Mouse (Mus musculus) thymus, postnatal 4 days (tissue): ENCODE results near the gene Lime1.

Source experiments
- DNase-seq: peaks from one replicate; pipeline ENCODE4 v3.0.0; 2021

The Lime1 gene

DNA sequence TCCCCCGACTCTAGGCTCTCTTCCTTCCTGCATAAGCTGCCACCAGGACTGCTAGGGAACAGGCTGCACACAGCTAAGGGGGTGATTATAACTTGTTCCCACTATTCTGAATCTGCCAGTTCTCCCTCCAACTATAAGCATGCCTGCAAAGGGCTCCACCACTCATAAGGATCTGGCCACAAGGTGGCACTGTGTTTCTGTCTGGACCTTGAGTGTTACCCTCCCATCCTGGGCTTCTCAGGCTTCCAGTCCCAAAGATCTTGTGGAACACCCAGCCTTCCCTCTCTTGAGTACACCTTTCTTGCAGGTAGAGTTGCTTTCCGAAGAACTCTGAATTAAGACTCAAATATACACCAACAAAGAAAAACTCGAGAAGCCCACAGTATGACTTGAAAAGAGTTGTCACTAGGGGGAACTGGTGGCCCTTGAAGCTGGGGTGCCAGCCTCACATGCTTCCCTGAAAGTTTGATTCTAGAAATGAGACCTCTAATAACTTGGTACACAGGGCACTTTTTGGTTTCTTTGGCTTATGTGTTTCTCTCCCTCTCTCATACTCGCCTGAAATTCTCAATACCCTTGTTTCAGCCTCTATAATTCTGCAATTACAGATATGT lies 12.8 kb downstream of the Lime1 start:
- peak; percentile 92 for DNase-seq

DNA sequence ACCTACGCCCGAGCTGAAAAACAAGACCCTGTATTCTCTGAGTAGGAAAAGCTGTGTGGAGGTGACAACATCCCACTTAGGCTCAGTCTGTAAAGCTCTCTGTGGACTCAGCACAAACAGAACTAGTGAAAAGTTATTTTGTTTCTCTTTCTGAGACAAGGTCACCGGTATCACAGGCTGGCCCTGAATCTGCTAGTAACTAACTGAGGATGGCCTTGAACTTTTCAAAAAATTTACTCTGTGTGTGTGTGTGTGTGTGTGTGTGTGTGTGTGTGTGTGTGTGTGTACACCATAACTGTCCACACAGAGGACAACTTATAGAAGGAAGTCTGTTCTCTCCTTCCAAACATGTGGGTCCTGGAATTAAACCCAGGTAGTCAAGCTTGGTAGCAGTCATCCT lies 14.2 kb downstream of the Lime1 start:
- no peak for DNase-seq

DNA sequence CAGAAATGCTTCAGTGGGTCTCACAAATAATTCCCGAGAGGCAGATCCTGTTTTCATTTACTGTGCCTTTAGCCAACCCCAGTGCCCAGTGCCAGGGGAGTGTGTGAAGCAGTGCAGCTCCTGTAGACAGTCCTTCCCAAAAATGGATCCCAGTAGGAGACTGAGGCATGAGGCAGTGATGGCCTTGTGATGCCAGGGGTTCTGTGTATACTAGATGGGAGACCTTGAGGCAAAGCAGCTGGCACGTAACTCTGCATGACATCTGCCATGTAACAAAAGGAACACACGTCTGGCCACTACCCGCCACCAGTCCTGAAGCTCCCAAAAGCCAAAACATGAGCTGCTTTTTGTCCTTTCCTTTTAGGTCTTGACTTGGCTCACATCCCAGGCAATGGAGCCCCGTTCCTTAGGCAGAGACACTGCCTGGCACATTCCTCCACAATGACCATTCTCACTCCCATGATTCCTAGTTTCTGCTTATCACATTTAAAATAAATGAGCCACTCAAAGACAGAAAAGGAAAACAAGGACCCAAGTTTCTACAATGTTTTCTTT lies 17.4 kb downstream of the Lime1 start:
- no peak for DNase-seq

DNA sequence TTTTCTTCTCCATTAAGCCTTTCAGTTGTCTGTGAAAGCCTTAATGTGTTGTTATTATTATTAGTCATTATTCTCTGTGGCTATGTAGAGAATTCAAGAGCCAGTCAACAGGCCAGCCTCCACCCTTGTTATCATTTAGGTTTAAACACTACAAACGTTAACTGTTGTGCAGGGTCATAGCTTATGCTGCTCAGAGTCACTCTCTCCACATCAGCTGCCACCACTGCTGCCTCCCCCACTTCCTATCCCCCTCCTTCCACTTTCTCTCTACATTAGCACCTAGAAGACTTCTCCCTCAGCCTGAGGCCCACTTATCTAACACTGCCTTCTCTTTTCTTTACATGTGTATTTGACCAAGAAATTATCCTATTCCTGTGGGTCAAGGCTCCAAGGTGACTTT lies 21.6 kb downstream of the Lime1 start:
- DNase-seq: no peak

DNA sequence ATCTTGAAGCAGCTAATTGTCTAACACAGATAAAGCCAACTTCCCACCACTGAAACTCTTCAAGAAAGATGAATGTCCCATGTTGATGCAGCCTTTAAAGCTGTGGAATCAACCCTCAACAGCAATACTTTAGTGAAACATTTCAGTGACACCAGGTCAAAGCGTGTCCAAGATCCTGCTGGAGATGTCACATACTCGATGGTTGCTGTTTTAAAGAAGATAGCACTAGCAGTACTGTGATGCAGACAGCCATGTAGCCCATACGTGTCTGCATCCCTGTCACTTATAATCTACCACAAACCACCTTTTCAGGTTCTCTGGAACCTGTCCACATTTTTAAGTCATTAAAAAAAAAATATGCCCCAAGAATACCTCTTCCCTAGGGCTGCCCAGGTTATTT lies 23.8 kb downstream of the Lime1 start:
- DNase-seq: no peak

DNA sequence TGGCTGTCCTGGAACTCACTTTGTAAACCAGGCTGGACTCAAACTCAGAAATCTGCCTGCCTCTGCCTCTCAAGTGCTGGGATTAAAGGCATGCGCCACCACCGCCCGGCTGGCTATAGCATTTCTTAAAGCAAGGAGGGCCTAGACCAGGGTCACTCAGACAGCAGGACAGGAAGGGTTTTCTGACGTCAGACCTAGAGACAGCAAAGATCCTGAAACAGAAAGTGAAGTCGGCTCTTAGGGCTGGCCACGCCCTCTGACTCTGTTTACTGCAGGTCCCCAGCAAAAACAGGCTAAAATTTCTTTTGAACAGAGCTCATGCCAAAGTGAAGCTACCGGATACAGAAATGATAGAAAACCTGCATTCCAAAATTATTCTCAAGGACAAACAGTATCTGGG lies 29.8 kb downstream of the Lime1 start:
- DNase-seq: no peak

DNA sequence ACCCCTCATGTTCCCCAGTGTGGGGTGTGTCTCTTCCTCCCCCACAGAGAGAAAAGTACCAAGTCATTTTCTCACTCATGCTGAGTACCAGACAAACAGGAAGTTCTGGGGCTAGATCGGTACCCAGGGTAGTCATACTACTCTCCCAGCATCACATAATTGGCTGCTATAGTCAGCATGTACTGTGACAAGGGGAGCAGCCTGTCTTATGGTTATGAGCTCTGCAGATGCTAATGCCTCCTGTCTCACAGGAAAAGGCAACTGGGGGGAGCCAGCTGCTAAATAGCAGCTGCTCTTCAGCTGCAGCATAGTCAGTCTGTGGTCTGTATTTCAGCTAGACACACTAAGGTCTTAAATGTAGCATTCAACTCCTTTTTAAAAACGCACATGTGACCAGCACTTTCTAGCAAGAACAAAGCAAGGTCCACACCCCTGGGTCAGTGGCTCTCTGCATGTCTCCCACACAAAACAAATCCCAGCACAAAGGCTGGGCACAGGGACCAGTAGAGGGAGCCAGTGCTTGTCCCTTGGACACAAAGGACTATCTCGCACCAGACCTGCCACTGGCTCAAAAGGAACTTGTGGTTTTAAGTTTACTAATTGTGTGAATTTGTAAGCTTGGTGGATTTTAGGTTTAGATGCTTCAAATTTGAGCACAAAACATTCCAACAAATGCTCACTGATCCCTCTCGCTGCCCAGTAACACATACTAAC lies 31.0 kb downstream of the Lime1 start:
- peak; percentile 56 for DNase-seq

DNA sequence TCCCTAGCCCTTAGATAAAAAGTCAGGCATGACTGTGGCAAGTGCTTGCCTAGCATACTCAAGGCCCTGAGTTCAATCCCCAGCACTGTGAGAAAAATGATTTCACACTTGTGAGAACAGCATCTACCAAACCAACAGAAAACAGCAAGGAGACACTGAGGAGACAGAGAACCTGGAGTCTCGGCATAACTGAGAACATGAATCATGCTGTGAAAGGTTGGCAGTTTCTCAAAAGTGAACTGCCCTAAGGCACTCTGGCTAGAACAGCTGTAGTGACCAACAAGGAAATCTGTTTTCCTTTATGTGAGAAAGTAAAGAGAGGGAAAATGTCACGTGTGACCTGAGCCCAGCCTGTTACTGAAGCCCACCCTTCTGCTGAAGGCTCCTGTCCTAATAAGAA lies 33.3 kb downstream of the Lime1 start:
- DNase-seq: no peak

DNA sequence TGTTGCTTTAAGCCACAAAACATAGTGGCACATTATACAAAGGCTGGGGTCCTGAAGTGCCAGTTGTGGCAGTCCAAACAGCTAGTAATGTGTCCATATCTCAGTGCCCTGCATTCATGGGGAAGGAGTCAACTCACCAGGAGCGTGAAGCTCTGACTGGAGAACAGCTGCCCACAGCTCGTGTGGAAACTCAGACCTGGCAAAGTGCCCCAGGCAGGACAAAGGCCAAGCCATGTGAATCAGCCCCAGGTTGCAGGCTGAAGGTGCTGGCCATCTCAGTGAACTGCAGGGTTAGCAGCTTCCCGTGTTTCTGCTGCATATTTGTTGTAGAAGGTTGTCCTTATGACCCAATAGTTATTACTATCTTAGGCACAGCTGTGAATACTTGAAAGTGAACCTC lies 36.1 kb downstream of the Lime1 start:
- DNase-seq: no peak

DNA sequence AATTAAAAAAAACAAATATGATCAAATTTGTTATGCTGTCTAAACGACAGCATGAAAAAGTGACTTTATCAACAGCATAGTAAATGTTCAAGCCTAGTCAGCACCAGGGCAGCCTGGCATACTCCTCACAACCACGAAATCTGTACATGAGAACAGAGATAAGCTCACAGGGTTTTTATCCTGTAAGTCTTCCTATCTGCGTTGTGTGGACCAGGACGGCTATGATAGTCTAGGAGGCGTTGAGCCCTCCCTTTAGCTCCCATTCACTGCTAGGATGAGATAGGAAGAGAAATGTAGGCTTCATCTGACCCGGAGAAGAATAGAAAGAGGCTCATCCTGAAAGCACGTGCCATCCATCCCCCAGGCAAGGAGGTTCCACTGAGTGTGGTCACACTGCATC lies 39.5 kb downstream of the Lime1 start:
- no peak for DNase-seq

DNA sequence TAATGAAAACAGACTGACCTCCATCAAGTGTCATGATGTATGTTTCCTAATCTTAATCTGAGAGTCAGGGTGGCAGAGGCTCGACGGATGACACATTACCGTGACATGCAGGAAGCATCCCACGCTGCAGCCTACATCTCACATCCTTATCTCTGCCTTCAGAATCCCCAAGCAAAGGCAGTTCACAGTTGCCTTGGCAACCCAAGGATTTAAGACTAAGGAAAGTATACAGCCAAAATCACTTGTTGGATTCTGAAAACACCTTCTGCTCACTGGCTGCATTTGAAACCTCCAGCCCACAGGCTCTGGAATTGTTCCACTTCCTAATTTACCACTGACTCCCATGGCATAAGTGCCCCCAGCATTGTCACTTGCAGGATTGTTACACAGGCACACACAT lies 40.5 kb downstream of the Lime1 start:
- DNase-seq: no peak

DNA sequence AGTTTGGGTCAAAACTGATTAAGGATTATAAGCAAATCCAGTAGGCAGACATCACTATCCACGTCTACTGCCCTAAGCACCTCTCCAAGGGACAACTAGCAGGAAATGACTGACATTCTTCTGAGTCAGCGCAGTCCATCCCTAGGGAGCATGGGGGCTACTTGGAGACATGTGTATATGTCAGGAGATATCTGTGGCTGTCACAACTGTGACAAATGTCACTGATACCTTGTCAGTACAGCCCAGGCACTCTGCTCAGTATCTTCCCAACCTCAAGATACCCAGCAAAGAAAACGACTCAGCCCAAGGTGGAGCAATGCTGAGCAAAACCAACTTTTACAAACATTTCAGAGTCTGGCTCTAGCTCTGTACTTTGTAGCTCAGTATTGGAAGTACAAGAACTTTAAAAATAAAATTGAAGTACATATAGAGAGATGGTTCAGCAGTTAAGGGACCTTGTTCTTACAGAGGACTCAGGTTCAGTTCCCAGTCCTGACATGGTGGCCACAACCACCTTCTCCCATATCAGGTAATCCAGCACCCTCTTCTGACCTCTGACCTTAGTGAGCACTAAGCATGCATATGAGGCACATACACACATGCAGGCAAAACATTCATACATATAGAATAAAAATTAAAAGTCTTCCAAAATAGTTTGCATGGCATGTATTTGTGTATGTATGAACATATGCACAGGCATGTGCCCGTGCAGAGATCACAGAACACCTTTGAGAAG lies 41.2 kb downstream of the Lime1 start:
- DNase-seq: no peak

DNA sequence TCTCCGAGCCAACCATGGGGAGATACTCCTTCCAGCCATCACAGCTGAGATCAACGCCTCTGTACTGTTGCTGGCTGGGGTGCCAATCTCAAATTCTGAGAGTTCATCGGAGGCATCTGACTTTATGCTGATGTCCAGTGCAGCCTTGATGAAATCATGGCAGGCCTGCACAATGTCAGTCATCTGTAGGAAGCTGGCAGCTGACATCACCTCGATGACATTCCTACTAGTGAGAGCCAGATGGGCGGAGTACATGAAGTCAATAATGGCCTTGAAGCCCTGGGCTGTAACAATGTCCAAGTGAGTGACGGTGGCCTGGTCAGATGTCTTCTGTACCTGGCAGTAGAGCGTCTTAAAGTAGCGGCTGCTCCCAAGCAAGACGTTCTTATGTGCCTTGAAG lies 44.0 kb downstream of the Lime1 start:
- DNase-seq: no peak
